Mouse (Mus musculus) liver, adult 2 months (tissue): Measurements from ENCODE around the gene Abhd8.

ENCODE experiments used
- CTCF ChIP-seq: fragments of 200-500 bp; IDR thresholded peaks from 2 replicates; pipeline ENCODE4 v1.5.1; 2011; ENCODE audit warnings: low read depth, low read length, control low read depth
- POLR2A ChIP-seq: fragments of 200-500 bp; IDR thresholded peaks from 2 replicates; pipeline ENCODE4 v1.6.1; 2011; ENCODE audit warnings: low read length, control low read depth; ENCODE audit not compliant: insufficient read depth; ENCODE audit errors: extremely low read depth

DNA sequence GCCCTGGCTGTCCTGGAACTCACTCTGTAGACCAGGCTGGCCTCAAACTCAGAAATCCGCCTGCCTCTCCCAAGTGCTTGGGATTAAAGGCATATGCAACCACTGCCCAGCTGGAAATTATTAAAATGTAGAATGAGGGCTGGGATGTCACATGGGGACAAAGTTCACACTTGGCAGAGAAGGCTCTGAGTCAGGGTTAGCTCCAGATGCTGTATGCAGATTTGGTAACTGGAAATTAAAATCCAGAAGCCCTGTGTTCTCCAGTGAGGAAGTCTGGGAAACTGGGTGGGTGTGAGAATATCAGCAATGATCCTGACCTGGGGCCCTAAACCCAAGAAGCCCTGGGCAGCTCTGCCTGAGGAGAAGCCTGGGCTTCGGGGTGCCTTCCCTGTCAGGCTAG lies 45.9 kb upstream of the Abhd8 start:
- TF ChIP-seq CTCF = no peak
- no peak for TF ChIP-seq POLR2A
